Mouse (Mus musculus) 416B (cell line): ENCODE measurements around the gene Olfr1018.

Source experiments
- DNase-seq: peaks from one replicate; pipeline ENCODE4 v3.0.0; 2011; ENCODE audit warnings: low read depth

The Olfr1018 gene

DNA sequence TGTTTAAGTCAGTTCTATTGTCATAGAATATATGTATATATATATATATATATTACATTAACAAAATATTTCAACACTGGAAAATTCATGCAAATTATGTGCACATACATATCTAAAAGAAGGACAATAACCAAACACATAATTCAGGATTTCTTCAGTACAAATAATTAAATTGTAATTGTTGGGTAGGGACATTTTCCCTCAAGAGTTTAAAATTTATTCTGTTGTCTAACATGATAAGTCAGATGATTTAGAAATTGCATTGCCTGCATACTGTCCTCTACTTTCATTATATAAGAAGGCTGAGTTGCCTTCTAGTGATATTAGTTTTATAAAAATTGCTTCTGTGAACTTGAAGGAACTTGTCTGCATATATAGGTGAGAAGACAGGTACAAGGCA lies at the start of gene Olfr1018:
TSS of gene Olfr1018 (plus strand) at position 301 of the 400 bp plus-strand sequence.
- DNase-seq, result no peak

DNA sequence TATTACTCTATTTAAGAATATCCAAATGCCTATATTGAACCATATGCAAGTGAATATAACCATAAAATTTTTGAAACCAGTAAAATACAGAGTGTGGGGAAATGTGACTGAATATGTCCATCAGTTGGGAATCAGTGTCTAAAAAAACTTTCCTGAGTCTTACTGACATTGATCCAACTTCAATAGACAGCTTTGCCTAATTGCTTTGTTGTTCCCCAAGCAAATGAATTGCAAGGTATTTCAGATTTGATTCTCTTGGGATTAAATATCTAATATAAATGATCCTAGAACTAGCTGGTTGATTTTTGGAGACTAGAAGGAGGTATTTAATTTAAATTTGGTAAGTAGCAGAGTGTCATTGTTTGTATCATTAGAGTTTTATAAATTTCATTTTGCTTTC lies 45.9 kb upstream of the Olfr1018 start, which contains the start of gene Olfr1014:
TSS of gene Olfr1014 (plus strand) at position 301 of the 400 bp plus-strand sequence.
- no peak for DNase-seq

DNA sequence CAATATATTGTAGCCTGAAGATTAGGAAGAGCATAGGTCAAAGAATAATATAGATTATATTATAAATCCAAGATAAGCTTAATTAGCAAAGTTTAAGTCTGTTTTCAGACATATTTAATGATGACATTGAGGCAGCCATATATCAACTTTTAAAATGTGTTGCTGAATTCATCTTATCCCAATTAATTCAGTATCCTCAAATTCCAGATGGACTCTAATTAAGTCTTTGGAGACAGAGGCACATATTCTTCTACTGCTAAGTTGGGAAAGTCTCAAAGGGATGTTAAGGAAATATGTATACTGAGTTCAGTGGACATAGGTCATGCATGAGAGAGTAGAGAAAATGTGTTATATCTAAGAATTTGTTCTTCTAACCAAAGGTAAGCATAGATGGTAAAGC lies 36.6 kb upstream of the Olfr1018 start, which contains the start of gene Olfr1015:
TSS of gene Olfr1015 (plus strand) at position 301 of the 400 bp plus-strand sequence.
- no peak for DNase-seq

DNA sequence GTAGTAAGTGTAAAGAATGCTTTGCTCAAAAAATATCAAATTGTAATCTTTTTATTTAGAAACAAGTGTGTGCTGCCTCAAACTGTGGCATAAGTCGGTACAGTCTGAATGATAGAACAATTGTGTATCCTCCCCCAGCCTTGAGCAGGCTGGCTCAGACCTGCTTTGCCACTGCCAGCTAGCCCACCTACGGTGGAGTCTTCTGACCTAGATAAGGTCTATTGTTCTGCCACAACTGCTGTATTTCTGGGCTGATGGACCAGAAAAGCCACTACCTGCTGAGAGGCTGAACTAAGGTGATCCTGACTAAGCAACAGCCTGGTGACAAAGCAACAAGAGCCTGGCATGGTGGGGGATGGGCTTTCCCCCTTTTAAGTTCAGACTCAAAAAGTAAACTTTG lies 25.9 kb upstream of the Olfr1018 start:
- DNase-seq, result no peak

DNA sequence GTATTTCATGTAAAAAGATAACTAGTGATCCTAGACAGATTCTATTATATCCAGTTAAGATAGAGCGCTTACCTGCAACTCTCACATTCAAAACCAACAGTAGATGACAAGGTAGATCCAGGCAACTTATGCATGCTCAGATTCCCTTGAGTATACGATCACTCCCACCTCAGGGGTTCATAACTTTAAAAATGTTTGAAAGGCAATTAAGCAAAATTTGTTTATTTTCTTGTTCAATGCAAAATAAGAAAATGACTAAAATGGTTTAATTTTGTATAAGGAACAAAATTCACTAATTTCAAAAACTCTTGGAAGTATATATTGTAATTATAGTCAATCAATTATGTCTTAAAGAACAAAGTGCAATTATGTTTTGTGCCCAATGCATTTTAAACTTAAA lies 15.8 kb upstream of the Olfr1018 start, which contains the start of gene Olfr1016:
TSS of gene Olfr1016 (minus strand) at position 101 of the 400 bp plus-strand sequence.
- no peak for DNase-seq

DNA sequence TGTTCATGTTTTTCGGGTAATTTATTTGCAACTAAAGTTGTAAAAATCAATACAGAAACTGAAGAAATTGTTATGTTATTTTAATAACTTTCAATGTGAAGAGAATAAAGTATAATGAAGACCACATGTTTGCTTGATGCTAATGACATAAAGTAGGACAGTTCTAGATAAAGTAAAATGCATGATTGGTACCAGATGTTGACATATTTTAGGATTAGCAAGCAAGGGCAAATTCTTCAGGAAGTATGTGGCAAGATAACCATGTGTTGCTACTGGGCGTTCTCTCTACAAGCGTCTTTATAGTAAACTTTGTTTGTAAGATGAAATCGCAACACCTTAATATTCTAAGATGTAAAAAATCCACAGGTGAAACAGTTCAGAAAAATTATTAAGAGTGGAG lies 13.8 kb upstream of the Olfr1018 start:
- DNase-seq, result no peak

DNA sequence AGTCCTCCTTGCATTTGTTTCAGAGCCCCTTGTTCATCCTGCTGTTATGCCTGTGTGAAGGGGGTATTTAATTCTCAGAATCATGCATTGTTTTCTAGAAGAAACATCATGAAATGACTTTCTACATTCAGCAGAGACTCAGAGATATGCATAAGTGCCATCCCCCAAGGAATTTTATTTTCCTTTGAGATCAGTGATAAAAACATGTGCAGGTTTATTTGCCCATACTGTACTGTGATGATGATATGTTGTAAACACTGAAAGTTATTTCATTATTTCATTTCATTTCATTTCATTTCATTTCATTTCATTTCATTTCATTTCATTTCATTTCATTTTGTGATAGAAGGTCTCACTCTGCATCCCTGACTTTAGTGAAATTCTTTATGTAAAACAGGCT lies 27.1 kb downstream of the Olfr1018 start, which contains the start of gene Olfr1019:
TSS of gene Olfr1019 (minus strand) at position 101 of the 400 bp plus-strand sequence.
- DNase-seq, result no peak

DNA sequence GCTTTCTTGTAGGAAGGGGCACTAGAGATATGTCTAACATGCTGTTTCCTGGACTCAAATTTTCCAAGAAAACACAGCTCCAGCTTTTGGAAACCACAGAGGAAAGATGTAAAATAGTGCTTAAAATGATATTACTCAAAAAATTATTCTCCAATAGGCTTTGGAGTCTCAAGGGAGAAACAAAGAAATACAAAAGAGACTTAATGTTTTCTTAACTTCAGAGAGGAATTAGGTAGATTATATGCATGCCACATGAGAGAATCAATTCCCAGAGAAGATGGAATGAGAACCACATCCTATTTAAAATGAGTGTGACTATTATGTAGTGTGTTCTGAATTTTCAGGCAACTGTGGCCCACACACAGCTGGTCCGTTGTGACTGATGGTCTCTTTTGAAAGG lies 28.5 kb downstream of the Olfr1018 start, which contains the start of gene Olfr1020:
TSS of gene Olfr1020 (plus strand) at position 301 of the 400 bp plus-strand sequence.
- DNase-seq, result no peak

DNA sequence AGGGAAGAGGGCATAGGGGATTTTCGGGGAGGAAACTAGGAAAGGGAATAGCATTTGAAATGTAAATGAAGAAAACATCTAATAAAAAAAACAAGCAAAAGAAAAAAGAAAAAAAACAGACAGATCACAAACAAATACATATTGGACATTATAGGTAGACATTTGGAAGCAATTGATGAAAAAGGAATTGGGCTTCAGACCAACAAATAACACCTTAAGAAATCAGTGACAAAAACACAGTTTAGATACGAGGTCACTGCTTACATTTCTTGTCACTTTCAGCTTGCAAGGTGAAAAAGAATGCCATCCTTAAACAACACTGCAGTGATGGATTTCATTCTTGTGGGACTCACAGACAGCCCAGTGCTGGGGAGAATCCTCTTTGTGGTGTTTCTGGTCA lies 50.0 kb downstream of the Olfr1018 start, which contains the start of gene Olfr1022:
TSS of gene Olfr1022 (plus strand) at position 301 of the 400 bp plus-strand sequence.
- DNase-seq, result no peak
